Mouse (Mus musculus): ENCODE measurements around the gene Fhod1. TPM values are rescaled to one million over a fixed set of nuclear protein-coding genes. Genes with fewer than 3 reads are reported as not detected.
"Not testable (repeated sequence)": the region's sequence is repeated elsewhere in the genome, so short reads cannot be mapped to it uniquely, and the experiment has no call there.

Fhod1 gene
- total RNA-seq, 2 experiments from 2014 or later = 2.6 to 3.4 TPM

DNA sequence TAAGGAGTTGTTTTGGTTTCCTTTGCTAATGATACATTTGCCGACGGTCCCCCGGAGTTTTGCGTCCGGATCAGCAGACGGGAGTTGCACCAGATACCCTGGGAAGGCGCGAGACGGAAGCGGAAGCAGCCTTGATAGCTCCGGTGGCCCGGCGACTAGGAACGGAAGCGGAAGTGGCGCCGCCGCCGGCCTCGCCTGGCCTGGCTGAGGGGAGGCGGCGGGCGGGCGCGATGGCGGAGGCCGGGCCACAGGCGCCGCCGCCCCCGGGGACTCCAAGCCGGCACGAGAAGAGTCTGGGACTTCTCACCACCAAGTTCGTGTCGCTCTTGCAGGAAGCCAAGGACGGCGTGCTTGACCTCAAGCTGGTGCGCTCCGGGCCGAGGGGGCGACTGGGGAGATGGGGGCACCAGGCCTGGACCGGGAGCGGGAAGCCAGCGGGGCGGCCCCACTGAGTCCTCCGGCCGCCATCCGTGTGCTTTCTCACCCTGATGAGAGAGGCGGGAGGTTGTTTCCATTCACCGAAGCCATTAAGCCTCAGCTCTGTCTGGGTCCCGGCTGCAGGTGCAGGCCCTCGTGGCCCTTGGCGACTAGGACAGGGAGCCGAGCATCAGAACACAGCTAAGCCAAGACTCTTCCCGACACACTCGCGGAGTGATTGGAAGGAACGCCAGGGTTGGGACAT lies 50.1 kb downstream of the Fhod1 start, which contains the start of gene E2f4:
E2f4 (plus strand) TSS at position 153 of the 682 bp plus-strand sequence.
- peak; percentile 88 to 94 for DNase-seq (ENCODE audit: low spot score in 2 of 2)

DNA sequence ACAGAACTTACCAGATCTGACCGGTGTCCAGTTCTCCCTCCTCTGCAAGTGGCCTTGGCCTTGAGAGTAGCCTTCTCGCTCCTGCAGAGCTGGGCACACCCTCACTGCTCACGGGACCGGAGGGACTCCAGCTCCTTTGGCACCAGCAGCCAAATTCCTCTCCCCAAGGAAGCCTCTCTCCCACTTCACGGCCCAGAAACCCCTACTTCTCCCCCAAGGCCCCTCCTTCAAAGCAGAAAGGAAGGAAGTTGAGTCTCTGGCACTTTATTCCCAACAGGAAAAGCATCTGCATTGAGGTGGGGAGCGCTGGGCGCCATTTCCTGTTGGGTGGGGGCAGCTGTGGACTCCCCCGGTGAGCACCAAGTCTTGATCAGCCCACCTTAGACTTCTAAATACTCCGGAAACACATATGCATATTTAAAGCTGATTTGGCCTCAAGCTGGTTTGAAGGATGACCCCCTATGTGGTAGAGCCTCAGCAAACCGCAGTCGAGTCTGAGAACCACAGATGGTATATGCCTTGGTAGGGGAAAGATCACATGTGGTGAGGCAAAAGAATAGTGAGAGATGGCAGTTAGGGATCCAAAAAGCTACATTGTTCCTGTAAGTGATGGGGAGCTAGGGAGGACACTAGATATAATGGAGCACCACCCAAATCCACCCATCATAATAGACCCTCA lies 51.7 kb downstream of the Fhod1 start, which contains the start of gene Exoc3l:
Exoc3l (minus strand) TSS at position 207 of the 679 bp plus-strand sequence.
- DNase-seq (ENCODE audit: low spot score in 2 of 2) = no peak

DNA sequence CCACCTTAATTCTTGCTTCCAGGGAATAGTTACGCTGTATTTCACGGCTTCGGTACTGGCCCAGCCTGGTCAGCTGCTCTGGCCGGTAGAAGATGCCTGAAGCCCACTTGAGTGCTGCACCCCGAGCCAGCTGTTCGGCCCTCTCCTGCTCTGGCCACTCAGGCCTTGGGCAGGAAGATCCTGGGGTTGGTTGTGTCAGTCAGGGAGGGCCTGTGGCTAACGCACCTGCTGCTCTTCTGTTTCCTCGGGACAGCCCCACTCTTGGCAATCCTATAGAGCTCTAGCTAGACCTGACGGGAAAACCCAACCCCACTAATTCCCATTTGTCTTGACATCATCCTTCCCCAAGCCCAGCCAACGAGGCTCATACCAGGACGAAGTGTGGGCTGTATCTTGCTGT lies 52.5 kb downstream of the Fhod1 start:
- DNase-seq (ENCODE audit: low spot score in 2 of 2) = no peak

DNA sequence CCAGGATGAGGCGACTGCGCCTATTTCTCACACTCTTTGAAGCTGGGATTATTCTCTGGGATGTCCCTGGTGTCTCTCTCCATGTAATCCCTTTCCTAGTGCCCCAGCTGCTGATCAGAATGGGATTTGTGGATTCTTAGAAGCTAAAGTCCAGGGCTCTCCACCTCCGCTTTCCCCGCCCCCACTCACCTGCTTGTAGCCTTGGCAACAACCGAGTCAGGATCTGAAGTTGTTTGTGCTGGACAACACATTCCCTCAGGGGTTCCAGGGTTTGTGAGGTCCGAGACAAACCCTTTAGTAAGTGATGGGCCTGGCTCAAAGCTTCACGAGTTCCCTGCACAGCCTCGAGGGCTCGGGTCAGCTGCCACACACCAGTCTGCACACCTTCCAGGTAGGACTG lies 53.0 kb downstream of the Fhod1 start:
- no peak for DNase-seq (ENCODE audit: low spot score in 2 of 2)

DNA sequence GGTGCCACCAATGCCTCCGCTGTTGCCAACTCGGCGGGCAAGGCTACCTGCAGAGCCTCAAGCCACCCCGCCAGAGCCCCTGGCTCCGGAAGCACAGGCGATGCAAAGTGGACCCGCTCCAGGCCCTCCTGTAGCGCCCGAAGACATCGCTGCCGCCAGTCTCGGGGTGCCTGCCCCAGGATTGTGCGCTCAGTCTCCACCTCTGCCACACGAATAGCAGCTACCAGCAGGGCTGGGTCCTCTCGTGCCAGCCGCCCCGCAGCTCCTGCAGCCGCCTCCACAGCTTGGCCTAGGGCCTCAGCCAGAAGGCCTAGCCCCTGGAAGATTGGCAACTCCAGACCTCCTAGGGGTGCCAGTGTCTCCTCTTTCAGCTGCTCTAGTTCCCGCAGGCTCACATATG lies 54.3 kb downstream of the Fhod1 start:
- DNase-seq (ENCODE audit: low spot score in 2 of 2) = no peak

DNA sequence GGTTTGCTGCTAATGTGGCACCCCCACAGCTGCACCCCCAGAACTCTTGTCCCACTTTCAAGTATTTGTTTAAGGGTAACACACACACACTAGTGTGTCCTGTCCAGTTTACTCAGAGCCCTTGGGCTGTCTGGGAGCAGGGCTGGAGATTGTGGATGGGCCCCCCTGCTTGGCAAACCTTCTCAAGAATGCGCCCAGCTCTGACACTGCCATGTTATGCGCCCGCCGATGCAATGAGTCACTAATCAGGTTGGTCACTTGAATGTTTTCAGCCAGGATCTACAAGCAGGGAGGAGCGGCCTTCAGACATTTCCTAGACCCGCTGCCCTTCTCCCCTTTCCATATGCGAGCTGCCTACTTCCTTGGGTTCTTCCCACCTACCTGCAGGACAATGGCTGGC lies 55.3 kb downstream of the Fhod1 start:
- DNase-seq (ENCODE audit: low spot score in 2 of 2) = no peak

DNA sequence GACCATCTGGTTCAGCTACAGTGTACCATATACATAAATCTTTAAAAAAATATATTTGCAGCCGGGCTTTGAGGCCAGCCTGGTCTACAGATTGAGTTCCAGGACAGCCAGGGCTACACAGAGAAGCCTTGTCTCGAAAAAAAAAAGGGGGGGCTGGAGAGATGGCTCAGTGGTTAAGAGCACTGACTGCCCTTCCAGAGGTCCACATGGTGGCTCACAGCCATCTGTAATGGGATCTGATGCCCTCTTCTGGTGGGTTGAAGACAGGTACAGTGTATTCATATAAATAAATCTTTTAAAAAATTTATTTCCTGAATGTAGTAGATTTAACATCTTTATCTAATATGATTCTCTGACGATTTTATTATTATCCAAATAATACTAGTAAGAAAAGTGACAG lies 56.0 kb downstream of the Fhod1 start:
- DNase-seq (ENCODE audit: low spot score in 2 of 2) = not testable (repeated sequence)

DNA sequence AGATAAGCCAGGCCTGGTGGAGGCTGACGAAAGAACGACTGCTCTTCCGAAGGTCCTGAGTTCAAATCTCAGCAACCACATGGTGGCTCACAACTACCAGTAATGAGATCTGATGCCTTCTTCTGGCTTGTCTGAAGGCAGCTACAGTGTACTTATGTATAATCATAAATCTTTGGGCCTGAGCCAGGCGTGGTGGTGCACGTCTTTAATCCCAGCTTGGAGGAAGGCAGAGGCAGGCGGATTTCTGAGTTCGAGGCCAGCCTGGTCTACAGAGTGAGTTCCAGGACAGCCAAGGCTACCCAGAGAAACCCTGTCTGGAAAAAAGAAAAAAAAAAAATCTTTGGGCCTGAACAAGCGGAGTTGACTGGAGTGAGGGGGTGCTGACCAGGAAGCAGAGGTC lies 56.4 kb downstream of the Fhod1 start:
- not testable (repeated sequence) for DNase-seq (ENCODE audit: low spot score in 2 of 2)

DNA sequence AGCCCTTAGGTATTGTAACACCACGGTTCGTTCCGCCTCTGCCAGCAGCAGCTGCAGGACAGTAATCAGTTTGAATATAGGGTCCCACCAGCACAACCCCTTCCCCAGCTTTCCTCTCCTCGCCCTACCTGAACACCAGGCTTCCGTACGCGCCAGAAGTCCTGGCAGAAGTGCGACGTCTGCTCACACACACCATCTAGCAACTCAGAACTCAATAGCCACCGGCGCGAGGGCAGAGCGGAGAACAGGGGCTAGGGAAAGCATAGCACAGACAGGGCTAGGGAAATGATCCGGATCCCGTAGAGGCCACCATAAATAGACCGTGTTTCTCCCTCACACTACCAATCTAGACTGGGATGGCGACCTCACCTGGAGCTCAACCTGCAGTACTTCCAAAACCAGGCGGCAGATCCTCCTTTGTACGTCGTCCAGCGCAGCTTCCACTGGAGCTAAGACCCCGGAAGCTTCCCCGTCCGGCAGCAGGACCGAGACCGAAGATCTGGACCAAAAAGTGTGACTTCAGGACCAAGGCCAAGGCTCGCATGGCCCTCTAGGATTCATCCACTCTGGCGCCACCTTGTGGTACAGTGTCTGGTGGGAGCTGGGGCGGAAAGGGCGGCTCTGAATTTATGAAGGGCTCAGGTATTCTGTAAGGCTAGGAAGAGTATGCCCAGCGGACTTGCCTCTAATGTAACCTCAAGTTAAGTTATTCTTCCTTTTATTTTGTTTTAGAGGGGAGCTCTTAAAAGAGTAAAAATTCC lies 57.0 kb downstream of the Fhod1 start:
- DNase-seq (ENCODE audit: low spot score in 2 of 2) = peak; percentile 78 to 81

DNA sequence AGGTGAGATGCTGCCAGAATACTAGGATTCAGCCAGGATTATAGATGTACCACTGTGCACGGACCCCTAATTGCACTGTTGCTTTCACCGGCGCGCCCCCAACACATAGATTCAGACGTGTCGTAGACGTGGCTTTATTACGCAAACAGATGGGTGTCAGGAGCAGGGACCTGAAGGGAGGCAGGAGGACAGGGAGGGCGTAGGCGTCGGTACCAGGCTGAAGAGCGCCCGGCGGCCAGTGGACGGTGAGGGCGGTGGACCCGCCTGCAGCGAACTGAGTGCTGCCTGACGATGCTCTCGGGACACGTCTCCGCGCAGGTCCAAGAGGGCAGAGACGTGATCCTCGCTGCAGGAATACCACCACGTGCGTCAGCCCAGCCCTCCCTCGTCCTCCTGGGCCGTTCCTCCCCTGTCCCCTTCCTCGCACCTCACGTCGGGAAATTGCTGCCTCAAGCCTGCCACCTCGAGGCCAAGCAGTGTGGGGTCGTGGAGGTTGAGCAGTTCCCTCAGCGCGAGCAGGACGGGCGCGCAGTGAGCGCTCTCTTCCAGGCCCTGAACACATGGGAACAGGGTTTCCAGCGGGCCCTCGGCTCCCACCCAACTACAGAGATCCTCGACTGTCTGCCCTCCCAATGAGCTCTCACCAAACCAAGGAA lies 57.8 kb downstream of the Fhod1 start, which contains the start of gene 4931428F04Rik:
4931428F04Rik (minus strand) TSS at position 60 of the 656 bp plus-strand sequence.
- DNase-seq (ENCODE audit: low spot score in 2 of 2) = peak in 1 of 2 experiments; percentile 43

DNA sequence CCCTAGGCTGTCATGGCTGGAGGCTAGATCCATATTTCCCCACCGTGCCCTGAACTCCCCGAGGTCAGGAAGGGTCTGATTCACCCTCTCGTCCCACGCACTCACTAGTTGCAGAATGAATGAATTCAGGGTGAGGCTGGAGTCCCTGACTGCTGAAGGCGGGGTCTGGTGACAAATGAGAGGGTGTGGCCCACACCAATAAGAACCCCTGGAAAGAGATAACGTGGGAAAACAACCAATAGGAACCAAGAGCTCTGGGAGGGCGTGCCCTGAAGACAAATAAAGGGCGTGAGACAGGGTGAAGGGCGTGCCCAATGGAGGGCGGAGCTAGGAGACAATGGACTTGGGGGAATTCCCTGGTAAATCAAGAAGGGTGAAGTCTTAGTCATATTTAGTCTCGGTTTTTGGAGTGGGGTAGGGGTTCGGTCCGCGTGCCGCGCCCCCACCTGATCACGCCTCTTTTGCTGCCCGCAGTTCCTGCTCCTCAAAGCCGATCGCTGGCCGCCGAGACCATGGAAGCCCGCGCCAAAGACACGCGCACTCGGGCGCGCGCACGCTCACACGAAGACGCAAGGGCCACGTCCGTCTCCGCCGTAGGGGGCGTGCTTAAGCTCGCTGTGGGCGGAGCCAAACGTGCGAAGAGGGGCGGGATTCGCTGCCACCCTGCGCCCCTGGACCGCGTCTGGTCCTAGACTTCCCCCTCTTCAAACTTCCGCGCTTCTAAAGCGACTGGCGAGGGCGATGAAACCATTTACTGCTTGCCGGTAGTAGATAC lies 58.6 kb downstream of the Fhod1 start:
- peak; percentile 96 to 97 for DNase-seq (ENCODE audit: low spot score in 2 of 2)

DNA sequence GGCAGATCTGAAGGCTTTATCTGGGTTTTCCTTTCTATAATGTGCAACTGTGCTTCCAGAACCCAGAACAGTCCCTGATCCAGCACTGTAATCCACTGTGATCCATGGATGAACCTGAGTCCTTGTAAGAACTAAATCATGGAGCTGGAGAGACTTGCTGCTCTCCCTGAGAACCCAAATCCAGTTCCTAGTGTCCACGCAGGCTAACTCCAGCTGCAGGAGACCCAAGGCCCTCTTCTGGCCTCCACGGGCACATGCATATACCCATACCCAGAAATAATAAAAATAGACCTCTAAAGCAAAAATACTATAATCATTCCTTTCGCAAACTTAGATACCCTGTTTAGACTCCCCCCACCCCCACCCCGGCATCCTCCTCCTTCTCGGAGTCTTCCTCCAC lies 59.5 kb downstream of the Fhod1 start:
- DNase-seq (ENCODE audit: low spot score in 2 of 2) = no peak

DNA sequence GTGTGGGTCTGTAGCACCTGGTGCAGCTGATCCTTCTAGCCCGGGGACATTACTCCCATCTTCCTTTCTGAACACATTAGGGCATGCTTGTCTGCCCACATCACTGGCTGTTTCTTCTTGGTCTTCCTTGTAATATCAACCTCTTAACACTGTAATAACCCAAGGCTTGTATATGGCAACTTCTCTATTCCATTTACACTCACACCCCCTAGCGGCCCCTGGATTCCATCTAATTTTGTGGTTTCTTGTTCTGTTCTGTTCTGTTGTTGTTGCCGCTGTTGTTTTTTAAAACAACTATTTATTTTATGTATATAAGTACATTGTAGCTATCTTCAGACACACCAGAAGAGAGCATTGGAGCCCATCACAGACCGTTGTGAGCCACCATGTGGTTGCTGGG lies 60.8 kb downstream of the Fhod1 start:
- no peak for DNase-seq (ENCODE audit: low spot score in 2 of 2)

DNA sequence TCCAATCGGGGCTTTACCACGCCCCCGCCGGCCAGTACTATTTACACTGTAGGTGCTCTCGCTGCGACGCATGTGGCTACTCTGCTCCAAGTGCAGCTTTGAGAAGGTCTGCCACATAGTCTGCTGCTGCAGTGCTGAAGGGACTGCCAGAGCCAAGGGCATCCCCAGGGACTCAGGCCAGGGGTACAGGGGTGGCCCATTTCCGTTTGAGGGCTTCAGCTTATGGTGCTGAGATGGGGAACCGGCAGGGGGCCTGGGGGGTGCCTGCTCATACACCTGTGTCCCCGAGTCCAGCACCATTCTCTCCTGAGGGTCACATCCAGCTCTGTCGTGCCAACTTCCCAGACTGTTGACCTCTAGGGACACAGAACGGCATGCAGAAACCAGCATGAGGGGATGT lies 62.2 kb downstream of the Fhod1 start:
- DNase-seq (ENCODE audit: low spot score in 2 of 2) = no peak

DNA sequence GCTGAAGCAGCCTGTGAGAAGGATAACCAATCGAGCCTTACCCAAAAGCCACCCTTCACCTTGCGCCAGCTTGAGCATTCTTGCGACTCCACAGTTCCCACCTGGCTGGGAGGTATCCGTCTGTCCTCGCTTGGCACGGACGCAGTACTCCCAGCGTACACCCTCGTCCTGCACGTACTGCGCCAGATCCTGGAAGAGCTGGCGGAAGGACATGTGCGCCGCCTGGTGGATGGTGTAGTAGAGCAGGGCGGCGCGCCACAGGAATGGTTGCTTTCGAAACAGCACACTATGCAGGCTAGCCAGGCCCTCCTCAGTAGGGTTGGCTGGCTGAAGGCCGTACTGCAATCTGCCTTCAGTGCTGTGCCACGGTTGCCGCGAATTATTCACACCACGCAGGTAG lies 64.7 kb downstream of the Fhod1 start:
- no peak for DNase-seq (ENCODE audit: low spot score in 2 of 2)

DNA sequence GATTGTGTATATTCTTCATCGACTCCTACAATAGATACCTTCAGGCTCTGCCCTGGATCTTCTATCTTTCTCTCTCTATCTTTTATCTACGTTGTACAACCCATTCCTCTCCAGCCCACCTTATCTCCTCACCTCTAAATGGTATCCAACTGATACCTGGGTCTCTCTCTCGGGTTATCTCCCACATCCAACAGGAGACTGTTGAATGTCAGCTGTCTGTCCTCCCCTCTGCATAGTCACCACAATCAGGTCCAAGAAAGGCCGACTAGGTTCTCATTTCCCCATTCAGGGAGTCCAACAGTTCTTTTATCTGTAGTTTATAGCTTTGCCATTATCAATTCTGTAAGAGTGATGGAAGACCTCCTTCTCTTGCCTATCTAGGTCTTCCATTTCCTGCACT lies 65.5 kb downstream of the Fhod1 start:
- no peak for DNase-seq (ENCODE audit: low spot score in 2 of 2)

DNA sequence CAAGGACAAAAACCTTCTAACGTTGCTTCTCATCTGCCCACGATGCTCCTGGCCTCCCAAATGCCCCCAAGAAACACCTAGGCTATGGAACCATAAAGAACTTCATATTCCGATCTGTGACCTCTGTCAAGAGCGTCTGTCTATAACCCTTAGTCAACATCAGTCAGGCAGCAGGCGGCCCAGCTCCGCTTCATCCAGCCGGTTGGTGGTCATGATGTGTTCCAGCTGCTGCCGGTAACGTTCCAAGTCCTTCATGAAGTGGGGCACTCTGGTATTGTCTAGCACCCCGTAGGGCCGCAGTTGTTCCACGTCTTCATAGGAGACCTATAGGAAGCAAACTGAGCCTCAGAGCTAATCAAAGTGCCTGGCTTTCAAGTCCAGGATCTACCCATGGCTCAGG lies 65.9 kb downstream of the Fhod1 start:
- DNase-seq (ENCODE audit: low spot score in 2 of 2) = no peak

DNA sequence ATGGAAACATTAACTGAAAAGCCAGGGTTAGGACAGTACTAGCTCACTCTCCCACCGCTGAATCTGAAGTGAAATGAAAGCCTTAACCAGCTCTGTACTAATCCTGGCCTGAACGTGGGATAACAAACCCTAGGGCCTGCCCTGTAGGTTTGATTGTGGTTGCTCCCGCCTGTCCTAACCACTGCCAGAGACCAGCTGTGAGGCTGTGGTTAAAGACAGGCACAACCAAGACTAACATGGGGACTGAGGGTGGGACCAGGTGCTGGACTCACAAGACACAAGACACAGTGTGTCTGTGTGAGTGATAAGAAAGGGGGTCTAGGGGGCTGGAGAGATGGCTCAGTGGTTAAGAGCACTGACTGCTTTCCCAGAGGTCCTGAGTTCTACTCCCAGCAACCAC lies 67.2 kb downstream of the Fhod1 start:
- no peak for DNase-seq (ENCODE audit: low spot score in 2 of 2)
